Mouse (Mus musculus) small intestine, adult 2 months (tissue): ENCODE measurements around the gene Scn3b.

ENCODE experiments used
- CTCF ChIP-seq: fragments of 200-500 bp; IDR thresholded peaks from 2 replicates; pipeline ENCODE4 v1.5.1; 2012; ENCODE audit warnings: low read depth, mild to moderate bottlenecking, control low read depth, inconsistent platforms, low read length, moderate library complexity, mixed read lengths; ENCODE audit not compliant: insufficient replicate concordance, insufficient read length; ENCODE audit errors: extremely low read depth
- POLR2A ChIP-seq: fragments of 200-500 bp; IDR thresholded peaks from 2 replicates; pipeline ENCODE4 v1.6.1; 2012; ENCODE audit warnings: low read depth, mild to moderate bottlenecking, control low read depth, inconsistent platforms, low read length, moderate library complexity

DNA sequence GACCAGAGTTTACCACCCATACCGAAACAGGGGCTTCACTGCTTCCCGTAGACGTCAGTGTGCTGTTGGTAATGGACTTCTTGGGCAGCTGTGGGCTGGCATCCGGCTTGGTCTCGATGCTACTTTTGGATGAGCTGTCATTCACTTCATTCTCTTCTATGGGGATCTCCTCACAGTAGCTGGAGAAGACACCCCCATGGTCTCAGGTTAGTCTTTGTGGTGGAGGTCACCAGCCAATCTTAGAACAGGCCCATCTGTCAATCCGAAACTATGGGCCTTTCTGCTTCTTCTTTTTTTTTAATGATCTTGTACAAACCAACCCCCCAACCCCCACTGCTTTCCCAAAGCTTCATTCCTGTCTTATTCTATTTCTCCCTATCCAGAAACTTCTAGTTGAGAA is 40.9 kb downstream of the Scn3b start:
- TF ChIP-seq POLR2A (no peak), CTCF (no peak)
